Mouse (Mus musculus) spleen, adult 12 weeks (tissue): Measurements from ENCODE around the gene Hist1h2bj.
A peak's percentile ranks its signal among the peaks of the same experiment; 100 is the strongest.

Source experiments
- DNase-seq: peaks from one replicate; pipeline ENCODE4 v3.0.0; 2022; ENCODE audit warnings: low spot score

Gene Hist1h2bj

GRCm38 (mm10) chr13:22042568-22043502 is at the start of gene Hist1h2bj, which contains the start of gene Hist1h2ag:
Gene Hist1h2bj, plus strand, starts transcription at chr13:22043214.
Gene Hist1h2ag, minus strand, starts transcription at chr13:22042944.
- DNase-seq, result peak; percentile 85

GRCm38 (mm10) chr13:21993957-21994738 is 48.9 kb upstream of the Hist1h2bj start:
- DNase-seq, result no peak

GRCm38 (mm10) chr13:21994896-21995295 is 48.1 kb upstream of the Hist1h2bj start:
- no peak for DNase-seq

GRCm38 (mm10) chr13:21995331-21995914 is 47.6 kb upstream of the Hist1h2bj start:
- no peak for DNase-seq

GRCm38 (mm10) chr13:21996101-21996839 is 46.7 kb upstream of the Hist1h2bj start:
- no peak for DNase-seq

- DNase-seq, result no peak
Observed at GRCm38 (mm10) chr13:21996840-21997185, 46.2 kb upstream of the Hist1h2bj start.

- no peak for DNase-seq
Observed at GRCm38 (mm10) chr13:21997201-21997820, 45.7 kb upstream of the Hist1h2bj start.

GRCm38 (mm10) chr13:21997821-21998220 is 45.2 kb upstream of the Hist1h2bj start:
- DNase-seq, result no peak

GRCm38 (mm10) chr13:21998412-21998811 is 44.6 kb upstream of the Hist1h2bj start:
- DNase-seq, result no peak

GRCm38 (mm10) chr13:21999147-21999546 is 43.9 kb upstream of the Hist1h2bj start:
- DNase-seq, result no peak

- no peak for DNase-seq
Observed at GRCm38 (mm10) chr13:22001346-22001745, 41.7 kb upstream of the Hist1h2bj start.

GRCm38 (mm10) chr13:22001823-22002222 is 41.2 kb upstream of the Hist1h2bj start:
- DNase-seq, result no peak

- no peak for DNase-seq
Observed at GRCm38 (mm10) chr13:22005605-22006333, 37.2 kb upstream of the Hist1h2bj start.

GRCm38 (mm10) chr13:22006334-22007120 is 36.5 kb upstream of the Hist1h2bj start:
- DNase-seq, result peak; percentile 50

- no peak for DNase-seq
Observed at GRCm38 (mm10) chr13:22007121-22007510, 35.9 kb upstream of the Hist1h2bj start.

GRCm38 (mm10) chr13:22007872-22008271 is 35.1 kb upstream of the Hist1h2bj start:
- DNase-seq, result no peak

GRCm38 (mm10) chr13:22008707-22009106 is 34.3 kb upstream of the Hist1h2bj start:
- DNase-seq, result no peak

GRCm38 (mm10) chr13:22009642-22010041 is 33.4 kb upstream of the Hist1h2bj start, which contains the start of gene Prss16:
Gene Prss16, minus strand, starts transcription at chr13:22009742.
- DNase-seq, result no peak

- no peak for DNase-seq
Observed at GRCm38 (mm10) chr13:22013716-22014115, 29.3 kb upstream of the Hist1h2bj start.

GRCm38 (mm10) chr13:22014411-22014845 is 28.6 kb upstream of the Hist1h2bj start:
- no peak for DNase-seq
